Mouse (Mus musculus): Measurements from ENCODE around the gene Lmnb2. TPM values are rescaled to one million over a fixed set of nuclear protein-coding genes. Genes with fewer than 3 reads are reported as not detected.

Gene Lmnb2
- polyA plus RNA-seq, 1 experiment: 8.5 TPM

GRCm38 (mm10) chr10:80938831-80939550 lies 20.9 kb upstream of the Lmnb2 start:
- Histone ChIP-seq H3K27ac (ENCODE audit: insufficient read depth, low read depth, low read length) (no peak overlapping the region), H3K27me3 (replicated peaks; ENCODE audit: control insufficient read depth, insufficient read depth, low read length) (no peaks in the 10 kb centered on the region), H3K4me3 (ENCODE audit: insufficient read depth, low read depth, low read length) (no peak overlapping the region), H3K36me3 (ENCODE audit: control insufficient read depth, insufficient read depth, low read length) (no peaks in the 10 kb centered on the region), H3K4me1 (ENCODE audit: control insufficient read depth, insufficient read depth, low read length) (peaks cover 18% of the 10 kb centered on the region)
- no peak for DNase-seq
- TF ChIP-seq CTCF (conservative IDR thresholded peaks at IDR 0.05; ENCODE audit: insufficient read depth, insufficient read length, low read depth, low read length): no peak
- TF ChIP-seq POLR2A (IDR thresholded peaks at IDR 0.05; ENCODE audit: low read depth, low read length): no peak
- WGBS: 33% methylated on average over 15 of the region's 15 CpGs

- WGBS: 11% methylated on average over 8 of the region's 8 CpGs
- H3K4me1 ChIP-seq (ENCODE audit: control insufficient read depth, insufficient read depth, low read length): peaks cover 22% of the 10 kb centered on the region
- peak; percentile 91 for DNase-seq
Observed at GRCm38 (mm10) chr10:80937646-80938045, 19.6 kb upstream of the Lmnb2 start.

GRCm38 (mm10) chr10:80936810-80937164 lies 18.7 kb upstream of the Lmnb2 start:
- no peak for DNase-seq
- Histone ChIP-seq H3K27ac (ENCODE audit: insufficient read depth, low read depth, low read length) (no peak overlapping the region), H3K4me1 (ENCODE audit: control insufficient read depth, insufficient read depth, low read length) (peaks cover 22% of the 10 kb centered on the region), H3K4me3 (ENCODE audit: insufficient read depth, low read depth, low read length) (no peak overlapping the region), H3K27me3 (replicated peaks; ENCODE audit: control insufficient read depth, insufficient read depth, low read length) (no peaks in the 10 kb centered on the region), H3K36me3 (ENCODE audit: control insufficient read depth, insufficient read depth, low read length) (no peaks in the 10 kb centered on the region)
- TF ChIP-seq POLR2A (IDR thresholded peaks at IDR 0.05; ENCODE audit: low read depth, low read length): no peak
- no peak for TF ChIP-seq CTCF (conservative IDR thresholded peaks at IDR 0.05; ENCODE audit: insufficient read depth, insufficient read length, low read depth, low read length)
- 19% methylated on average over 6 of the region's 6 CpGs for WGBS

More at GRCm38 (mm10) chr10:80937646-80938045, 19.6 kb upstream of the Lmnb2 start:
- Histone ChIP-seq H3K4me3 (ENCODE audit: insufficient read depth, low read depth, low read length) (no peak overlapping the region), H3K27ac (ENCODE audit: insufficient read depth, low read depth, low read length) (no peak overlapping the region), H3K27me3 (replicated peaks; ENCODE audit: control insufficient read depth, insufficient read depth, low read length) (no peaks in the 10 kb centered on the region), H3K36me3 (ENCODE audit: control insufficient read depth, insufficient read depth, low read length) (no peaks in the 10 kb centered on the region)
- TF ChIP-seq POLR2A (IDR thresholded peaks at IDR 0.05; ENCODE audit: low read depth, low read length): no peak

- Histone ChIP-seq H3K36me3 (ENCODE audit: control insufficient read depth, insufficient read depth, low read length) (no peaks in the 10 kb centered on the region), H3K4me3 (ENCODE audit: insufficient read depth, low read depth, low read length) (no peak overlapping the region), H3K27ac (ENCODE audit: insufficient read depth, low read depth, low read length) (no peak overlapping the region), H3K27me3 (replicated peaks; ENCODE audit: control insufficient read depth, insufficient read depth, low read length) (no peaks in the 10 kb centered on the region), H3K4me1 (ENCODE audit: control insufficient read depth, insufficient read depth, low read length) (peaks cover 20% of the 10 kb centered on the region)
- DNase-seq: peak; percentile 84
- no peak for TF ChIP-seq CTCF (conservative IDR thresholded peaks at IDR 0.05; ENCODE audit: insufficient read depth, insufficient read length, low read depth, low read length)
- TF ChIP-seq POLR2A (IDR thresholded peaks at IDR 0.05; ENCODE audit: low read depth, low read length): no peak
- 4% methylated on average over 37 of the region's 37 CpGs for WGBS
Observed at GRCm38 (mm10) chr10:80936135-80936809, 18.2 kb upstream of the Lmnb2 start.

- Histone ChIP-seq H3K4me3 (ENCODE audit: insufficient read depth, low read depth, low read length) (no peak overlapping the region), H3K27me3 (replicated peaks; ENCODE audit: control insufficient read depth, insufficient read depth, low read length) (no peaks in the 10 kb centered on the region), H3K4me1 (ENCODE audit: control insufficient read depth, insufficient read depth, low read length) (peaks cover 15% of the 10 kb centered on the region), H3K27ac (ENCODE audit: insufficient read depth, low read depth, low read length) (no peak overlapping the region), H3K36me3 (ENCODE audit: control insufficient read depth, insufficient read depth, low read length) (no peaks in the 10 kb centered on the region)
- no peak for DNase-seq
- TF ChIP-seq CTCF (conservative IDR thresholded peaks at IDR 0.05; ENCODE audit: insufficient read depth, insufficient read length, low read depth, low read length): no peak
- no peak for TF ChIP-seq POLR2A (IDR thresholded peaks at IDR 0.05; ENCODE audit: low read depth, low read length)
- 20% methylated on average over 17 of the region's 17 CpGs for WGBS
Observed at GRCm38 (mm10) chr10:80935698-80936097, 17.7 kb upstream of the Lmnb2 start.

GRCm38 (mm10) chr10:80935241-80935640 lies 17.2 kb upstream of the Lmnb2 start:
- Histone ChIP-seq H3K4me1 (ENCODE audit: control insufficient read depth, insufficient read depth, low read length) (peaks cover 11% of the 10 kb centered on the region), H3K36me3 (ENCODE audit: control insufficient read depth, insufficient read depth, low read length) (no peaks in the 10 kb centered on the region), H3K4me3 (ENCODE audit: insufficient read depth, low read depth, low read length) (no peak overlapping the region), H3K27ac (ENCODE audit: insufficient read depth, low read depth, low read length) (no peak overlapping the region), H3K27me3 (replicated peaks; ENCODE audit: control insufficient read depth, insufficient read depth, low read length) (no peaks in the 10 kb centered on the region)
- no peak for DNase-seq
- TF ChIP-seq CTCF (conservative IDR thresholded peaks at IDR 0.05; ENCODE audit: insufficient read depth, insufficient read length, low read depth, low read length): no peak
- TF ChIP-seq POLR2A (IDR thresholded peaks at IDR 0.05; ENCODE audit: low read depth, low read length): no peak
- WGBS: 50% methylated on average over 3 of the region's 3 CpGs

GRCm38 (mm10) chr10:80934136-80934985 lies 16.3 kb upstream of the Lmnb2 start:
- Histone ChIP-seq H3K27me3 (replicated peaks; ENCODE audit: control insufficient read depth, insufficient read depth, low read length) (no peaks in the 10 kb centered on the region), H3K36me3 (ENCODE audit: control insufficient read depth, insufficient read depth, low read length) (no peaks in the 10 kb centered on the region), H3K4me1 (ENCODE audit: control insufficient read depth, insufficient read depth, low read length) (peaks cover 5% of the 10 kb centered on the region; the same call in 1 of the 2 replicates), H3K27ac (ENCODE audit: insufficient read depth, low read depth, low read length) (no peak overlapping the region), H3K4me3 (ENCODE audit: insufficient read depth, low read depth, low read length) (no peak overlapping the region)
- DNase-seq: no peak
- WGBS: 66% methylated on average over 14 of the region's 14 CpGs
- TF ChIP-seq CTCF (conservative IDR thresholded peaks at IDR 0.05; ENCODE audit: insufficient read depth, insufficient read length, low read depth, low read length) (no peak), POLR2A (IDR thresholded peaks at IDR 0.05; ENCODE audit: low read depth, low read length) (no peak)

All from kidney, adult 2 months (tissue).